Mouse (Mus musculus): Measurements from ENCODE around the gene Gm20662. TPM values are rescaled to one million over a fixed set of nuclear protein-coding genes. Genes with fewer than 3 reads are reported as not detected.
A peak's percentile ranks its signal among the peaks of the same experiment; 100 is the strongest.

Gm20662 gene
- 1.3 TPM in 2 replicates for polyA plus RNA-seq (2016; fragmentation: Nextera tagmentation; extraction: Ambion mirVana)

DNA sequence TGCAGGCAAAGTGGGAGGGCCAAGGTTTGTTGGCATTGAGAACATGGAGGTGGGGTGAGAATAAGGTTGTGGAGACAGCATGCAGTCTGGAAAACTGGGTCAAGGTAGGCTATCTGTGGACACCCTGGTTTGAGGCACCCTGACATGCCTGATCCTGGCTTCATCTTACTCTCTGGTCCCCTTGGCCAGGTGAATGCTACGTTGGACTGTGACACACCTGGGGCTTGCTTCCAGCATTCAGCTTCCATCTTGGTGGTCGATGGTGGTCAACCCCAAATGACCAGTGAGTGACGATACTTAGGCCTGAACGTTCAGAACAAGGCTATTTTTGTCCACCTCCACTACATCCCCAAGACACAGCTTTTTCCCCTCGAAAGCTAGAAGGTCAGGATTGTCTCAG is at the start of gene Gm20662:
Gene Gm20662, plus strand, starts transcription at position 301 of the 400 bp plus-strand sequence.
- 90% methylated on average over 5 of the region's 5 CpGs for WGBS
- no peak within 1 kb of the TSS for H3K4me3 ChIP-seq (replicated peaks)
- H3K9ac ChIP-seq (replicated peaks), result no peak within 1 kb of the TSS
- no peaks in the 10 kb centered on the region for H3K9me3 ChIP-seq
- H3K27me3 ChIP-seq, result no peaks in the 10 kb centered on the region
- H3K27ac ChIP-seq, result no peak within 1 kb of the TSS
- H3K36me3 ChIP-seq, result no peaks in the 10 kb centered on the region
- H3K4me1 ChIP-seq (replicated peaks), result no peaks in the 10 kb centered on the region; the same call in 1 of the 2 replicates
- H3K4me2 ChIP-seq, result no peak within 1 kb of the TSS
- ATAC-seq (ENCODE audit: insufficient number of reproducible peaks, insufficient read depth, low FRiP score, low TSS enrichment, low read depth), result no peak

DNA sequence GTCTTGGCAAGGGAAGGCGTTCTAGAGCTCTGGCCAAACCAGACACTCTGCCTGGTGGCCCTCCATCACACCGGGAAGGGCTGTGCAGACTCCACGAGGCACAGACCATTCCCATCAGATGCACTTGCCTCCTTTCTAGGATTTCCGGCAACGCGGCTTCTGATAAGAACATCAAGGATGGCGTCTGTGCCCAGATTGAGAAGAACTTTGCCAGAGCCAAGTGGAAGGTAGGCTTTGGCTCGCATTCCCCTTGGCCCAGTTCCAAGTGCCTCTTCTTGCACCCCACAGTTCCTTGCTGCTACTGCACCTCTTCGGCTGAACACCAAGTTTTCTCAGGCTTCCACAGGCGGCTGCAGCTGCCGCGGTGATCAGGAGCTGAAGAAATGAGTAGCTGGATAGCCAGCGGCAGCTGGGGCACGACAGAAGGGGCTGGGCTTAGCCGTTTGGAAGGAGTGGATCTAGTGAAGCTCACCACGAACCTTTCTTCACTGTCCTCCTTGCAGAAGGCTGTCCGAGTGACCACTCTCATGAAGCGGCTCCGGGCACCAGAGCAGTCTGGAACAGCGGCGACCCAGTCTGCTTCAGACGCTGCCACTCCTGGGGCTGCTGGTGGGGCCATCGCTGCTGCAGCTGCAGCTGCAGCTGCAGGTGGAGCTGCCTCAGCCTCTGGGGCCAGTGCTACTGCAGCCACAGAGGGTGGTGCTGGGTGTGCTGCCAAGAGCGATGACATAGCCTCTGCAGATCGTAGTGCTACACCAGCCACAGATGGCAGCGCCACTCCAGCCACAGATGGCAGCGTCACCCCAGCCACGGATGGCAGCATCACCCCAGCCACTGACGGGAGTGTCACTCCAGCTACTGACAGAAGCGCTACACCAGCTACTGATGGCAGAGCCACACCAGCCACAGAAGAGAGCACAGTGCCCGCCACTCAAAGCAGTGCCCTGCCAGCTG is 48.6 kb upstream of the Gm20662 start:
- Histone ChIP-seq H3K4me3 (replicated peaks) (no peak overlapping the region), H3K9me3 (no peaks in the 10 kb centered on the region), H3K27me3 (no peaks in the 10 kb centered on the region), H3K4me1 (replicated peaks) (peaks cover 10% of the 10 kb centered on the region), H3K27ac (no peak overlapping the region), H3K4me2 (no peak overlapping the region), H3K9ac (replicated peaks) (no peak overlapping the region), H3K36me3 (peaks cover 8% of the 10 kb centered on the region; the same call in 1 of the 2 replicates)
- no peak for ATAC-seq (ENCODE audit: insufficient number of reproducible peaks, insufficient read depth, low FRiP score, low TSS enrichment, low read depth)
- 89% methylated on average over 31 of the region's 31 CpGs for WGBS

DNA sequence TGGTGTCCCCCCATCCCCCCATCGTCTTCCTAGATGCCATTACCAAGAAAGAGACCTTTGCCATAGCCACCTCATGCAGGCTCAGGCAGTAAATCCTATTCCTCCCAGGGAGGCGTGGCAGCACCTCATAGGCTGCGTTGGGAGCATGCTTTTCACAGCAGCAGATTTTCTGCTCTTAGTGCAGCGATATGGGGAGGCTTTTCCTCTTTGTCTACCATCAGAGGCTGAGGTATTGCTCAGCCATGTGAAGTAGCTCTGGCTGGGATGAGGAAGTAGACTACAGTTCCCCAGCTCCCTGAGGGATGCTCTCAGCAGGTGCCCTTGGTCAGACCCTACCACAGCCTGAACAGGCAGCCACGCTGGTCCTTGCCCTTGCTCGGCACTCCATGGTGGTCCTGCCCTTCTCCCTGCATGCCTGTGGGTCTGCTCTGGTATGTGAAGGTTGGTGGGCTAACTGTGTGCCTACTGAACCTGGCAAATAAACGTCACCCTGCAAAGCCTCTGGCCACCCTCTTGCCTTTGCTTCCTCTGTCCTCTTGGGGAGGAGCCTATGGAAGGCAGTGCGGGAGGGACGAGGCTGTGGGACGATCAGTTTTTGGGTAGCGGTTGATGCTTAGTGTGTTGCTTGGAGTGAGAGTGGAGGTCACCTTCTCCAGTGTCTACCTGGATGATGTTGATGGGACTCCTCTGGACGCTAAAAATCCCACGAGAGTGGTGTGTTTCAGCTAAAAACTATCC is 46.8 kb upstream of the Gm20662 start:
- H3K36me3 ChIP-seq, result peaks cover 8% of the 10 kb centered on the region; the same call in 1 of the 2 replicates
- no peaks in the 10 kb centered on the region for H3K27me3 ChIP-seq
- 85% methylated on average over 13 of the region's 13 CpGs for WGBS
- ATAC-seq (ENCODE audit: insufficient number of reproducible peaks, insufficient read depth, low FRiP score, low TSS enrichment, low read depth), result no peak
- H3K27ac ChIP-seq, result no peak overlapping the region
- H3K4me1 ChIP-seq (replicated peaks), result peaks cover 10% of the 10 kb centered on the region
- no peak overlapping the region for H3K9ac ChIP-seq (replicated peaks)
- H3K4me3 ChIP-seq (replicated peaks), result no peak overlapping the region
- no peaks in the 10 kb centered on the region for H3K9me3 ChIP-seq
- no peak overlapping the region for H3K4me2 ChIP-seq

- H3K36me3 ChIP-seq, result peaks cover 8% of the 10 kb centered on the region; the same call in 1 of the 2 replicates
- H3K9ac ChIP-seq (replicated peaks), result peak within 1 kb of the TSS; percentile 66
- no peaks in the 10 kb centered on the region for H3K9me3 ChIP-seq
- ATAC-seq (ENCODE audit: insufficient number of reproducible peaks, insufficient read depth, low FRiP score, low TSS enrichment, low read depth), result no peak
- H3K27ac ChIP-seq, result peak within 1 kb of the TSS; percentile 80
- 91% methylated on average over 10 of the region's 10 CpGs for WGBS
- peak within 1 kb of the TSS; percentile 86 for H3K4me2 ChIP-seq
- no peaks in the 10 kb centered on the region for H3K27me3 ChIP-seq
- H3K4me1 ChIP-seq (replicated peaks), result peaks cover 10% of the 10 kb centered on the region
- H3K4me3 ChIP-seq (replicated peaks), result peak within 1 kb of the TSS; percentile 69
These were observed 46.3 kb upstream of the Gm20662 start, which contains the start of gene Traip for GRCm38 (mm10) chr9:107949922-107950235. TSS of gene Traip (plus strand) at chr9:107950136.

GRCm38 (mm10) chr9:107950460-107951355 is 45.4 kb upstream of the Gm20662 start:
- Histone ChIP-seq H3K4me3 (replicated peaks) (peak overlapping the region; percentile 69), H3K4me1 (replicated peaks) (peaks cover 10% of the 10 kb centered on the region), H3K27me3 (no peaks in the 10 kb centered on the region), H3K27ac (peak overlapping the region; percentile 80), H3K4me2 (peak overlapping the region; percentile 86), H3K36me3 (peaks cover 11% of the 10 kb centered on the region; the same call in 1 of the 2 replicates), H3K9me3 (no peaks in the 10 kb centered on the region), H3K9ac (replicated peaks) (peak overlapping the region; percentile 66)
- ATAC-seq (ENCODE audit: insufficient number of reproducible peaks, insufficient read depth, low FRiP score, low TSS enrichment, low read depth), result peak; percentile 82
- WGBS, result 10% methylated on average over 45 of the region's 45 CpGs

DNA sequence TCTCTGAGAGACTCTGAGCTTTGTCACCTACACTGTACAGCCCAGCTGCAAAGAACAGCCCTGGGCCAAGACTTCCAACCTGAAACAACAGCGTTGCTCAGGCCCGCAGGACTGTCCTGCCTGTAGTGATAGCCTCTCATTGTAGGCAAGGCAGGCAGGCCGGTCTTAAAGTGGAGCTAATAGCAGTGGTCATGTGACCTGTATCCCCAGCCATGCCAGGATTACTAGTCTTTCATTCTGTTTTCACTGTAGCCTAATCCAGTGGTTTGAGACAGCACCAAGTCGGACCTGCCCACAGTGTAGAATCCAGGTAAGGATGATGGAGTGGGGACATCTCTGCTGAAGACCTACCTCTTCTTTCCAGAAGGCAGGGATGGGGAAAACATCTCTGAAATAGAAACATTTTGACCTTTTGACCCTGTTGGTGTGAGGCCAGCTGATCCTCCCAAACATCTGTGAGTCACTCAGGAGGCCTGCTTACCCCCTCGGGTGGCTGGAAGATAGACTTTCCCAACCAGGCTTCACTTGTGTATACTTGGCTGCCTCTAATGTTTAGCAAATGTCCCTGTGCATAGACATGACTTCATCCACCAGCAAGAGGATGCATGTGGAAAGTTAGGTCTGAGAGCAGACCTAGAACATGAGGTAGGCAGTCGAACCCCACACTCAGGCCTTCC is 40.4 kb upstream of the Gm20662 start:
- ATAC-seq (ENCODE audit: insufficient number of reproducible peaks, insufficient read depth, low FRiP score, low TSS enrichment, low read depth), result no peak
- Histone ChIP-seq H3K4me3 (replicated peaks) (no peak overlapping the region), H3K4me2 (no peak overlapping the region), H3K9ac (replicated peaks) (no peak overlapping the region), H3K36me3 (peaks cover 54% of the 10 kb centered on the region), H3K9me3 (no peaks in the 10 kb centered on the region), H3K27me3 (no peaks in the 10 kb centered on the region), H3K4me1 (replicated peaks) (peaks cover 10% of the 10 kb centered on the region), H3K27ac (no peak overlapping the region)
- WGBS, result 78% methylated on average over 6 of the region's 6 CpGs

- H3K9ac ChIP-seq (replicated peaks), result no peak overlapping the region
- H3K4me2 ChIP-seq, result no peak overlapping the region
- no peak overlapping the region for H3K4me3 ChIP-seq (replicated peaks)
- peaks cover 67% of the 10 kb centered on the region for H3K36me3 ChIP-seq
- ATAC-seq (ENCODE audit: insufficient number of reproducible peaks, insufficient read depth, low FRiP score, low TSS enrichment, low read depth), result no peak
- no peaks in the 10 kb centered on the region for H3K27me3 ChIP-seq
- H3K4me1 ChIP-seq (replicated peaks), result no peaks in the 10 kb centered on the region
- 69% methylated on average over 6 of the region's 6 CpGs for WGBS
- H3K27ac ChIP-seq, result no peak overlapping the region
- H3K9me3 ChIP-seq, result no peaks in the 10 kb centered on the region
These were observed 39.0 kb upstream of the Gm20662 start for GRCm38 (mm10) chr9:107957141-107957540.

DNA sequence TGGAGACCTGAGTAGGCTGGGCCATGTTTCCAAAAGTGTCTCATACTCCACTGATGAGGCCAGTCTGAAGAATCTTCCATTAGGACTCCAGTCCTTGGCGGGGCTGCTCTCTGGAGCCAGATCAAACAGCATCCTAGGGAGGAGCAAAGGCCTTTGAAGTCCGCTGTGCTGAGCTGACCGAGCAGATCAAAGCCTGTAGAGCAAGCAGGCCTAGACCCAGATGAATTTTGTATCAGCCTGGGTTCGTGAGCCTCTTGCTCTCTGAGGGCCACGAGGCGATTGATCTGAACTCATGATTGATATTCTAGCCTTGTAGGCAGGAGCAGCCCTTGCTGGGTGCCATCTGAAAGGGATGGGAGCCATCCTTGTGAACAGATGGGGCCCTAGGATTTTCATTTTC is 36.3 kb upstream of the Gm20662 start:
- no peak overlapping the region for H3K27ac ChIP-seq
- no peaks in the 10 kb centered on the region for H3K9me3 ChIP-seq
- no peaks in the 10 kb centered on the region for H3K27me3 ChIP-seq
- no peak for ATAC-seq (ENCODE audit: insufficient number of reproducible peaks, insufficient read depth, low FRiP score, low TSS enrichment, low read depth)
- peaks cover 85% of the 10 kb centered on the region for H3K36me3 ChIP-seq
- no peaks in the 10 kb centered on the region for H3K4me1 ChIP-seq (replicated peaks)
- H3K4me3 ChIP-seq (replicated peaks), result no peak overlapping the region
- H3K4me2 ChIP-seq, result no peak overlapping the region
- H3K9ac ChIP-seq (replicated peaks), result no peak overlapping the region
- 21% methylated on average over 6 of the region's 6 CpGs for WGBS

GRCm38 (mm10) chr9:107960928-107961327 is 35.2 kb upstream of the Gm20662 start:
- Histone ChIP-seq H3K9ac (replicated peaks) (no peak overlapping the region), H3K36me3 (peaks cover 88% of the 10 kb centered on the region)

GRCm38 (mm10) chr9:107961351-107961762 is 34.8 kb upstream of the Gm20662 start:
- Histone ChIP-seq H3K27me3 (no peaks in the 10 kb centered on the region), H3K4me1 (replicated peaks) (no peaks in the 10 kb centered on the region), H3K36me3 (peaks cover 85% of the 10 kb centered on the region), H3K4me3 (replicated peaks) (no peak overlapping the region), H3K27ac (no peak overlapping the region), H3K4me2 (no peak overlapping the region), H3K9ac (replicated peaks) (no peak overlapping the region), H3K9me3 (no peaks in the 10 kb centered on the region)
- WGBS, result 87% methylated on average over 10 of the region's 10 CpGs
- ATAC-seq (ENCODE audit: insufficient number of reproducible peaks, insufficient read depth, low FRiP score, low TSS enrichment, low read depth), result no peak

More at GRCm38 (mm10) chr9:107960928-107961327, 35.2 kb upstream of the Gm20662 start:
- no peak for ATAC-seq (ENCODE audit: insufficient number of reproducible peaks, insufficient read depth, low FRiP score, low TSS enrichment, low read depth)
- WGBS, result 89% methylated on average over 4 of the region's 4 CpGs
- Histone ChIP-seq H3K27me3 (no peaks in the 10 kb centered on the region), H3K4me1 (replicated peaks) (no peaks in the 10 kb centered on the region), H3K27ac (no peak overlapping the region), H3K4me2 (no peak overlapping the region), H3K4me3 (replicated peaks) (no peak overlapping the region), H3K9me3 (no peaks in the 10 kb centered on the region)

All from limb, embryonic 12.5 days (tissue).